Mouse (Mus musculus): Measurements from ENCODE around the gene Robo4. TPM values are rescaled to one million over a fixed set of nuclear protein-coding genes. Genes with fewer than 3 reads are reported as not detected.

Robo4 gene
- total and polyA plus RNA-seq, 2 experiments from 2014 or later: 10.2 to 44.2 TPM

GRCm38 (mm10) chr9:37402501-37402900, 804 bp downstream of the Robo4 start:
- Histone ChIP-seq H3K9ac (replicated peaks; ENCODE audit: low read depth, low read length) (peak overlapping the region; percentile 14), H3K4me2 (ENCODE audit: low read depth, low read length) (peak overlapping the region; percentile 49), H3K4me1 (ENCODE audit: control insufficient read depth, insufficient read depth) (no peaks in the 10 kb centered on the region; the same call in 1 of the 2 replicates), H3K27ac (ENCODE audit: low read depth) (peak overlapping the region; percentile 72), H3K4me3 (ENCODE audit: low read depth, low read length) (peak overlapping the region; percentile 32), H3K27me3 (ENCODE audit: control insufficient read depth, insufficient read depth, low read length) (no peaks in the 10 kb centered on the region), H3K36me3 (replicated peaks; ENCODE audit: control insufficient read depth, insufficient read depth, low read length) (no peaks in the 10 kb centered on the region), H3K9me3 (replicated peaks; ENCODE audit: control insufficient read depth, low read length) (no peaks in the 10 kb centered on the region)
- DNase-seq (ENCODE audit: low spot score) (no peak), ATAC-seq (ENCODE audit: insufficient read depth, low read depth) (no peak; the same call in 1 of the 2 replicates)
- 70% methylated on average over 7 of the region's 7 CpGs for WGBS
- TF ChIP-seq EP300 (IDR thresholded peaks at IDR 0.05; ENCODE audit: low read depth) (no peak), CTCF (IDR thresholded peaks at IDR 0.05; ENCODE audit: low read depth) (no peak)

- Histone ChIP-seq H3K9ac (replicated peaks; ENCODE audit: low read depth, low read length) (peak overlapping the region; percentile 14; the same call in 1 of the 2 replicates), H3K4me3 (ENCODE audit: low read depth, low read length) (peak overlapping the region; percentile 32), H3K9me3 (replicated peaks; ENCODE audit: control insufficient read depth, low read length) (no peaks in the 10 kb centered on the region), H3K27me3 (ENCODE audit: control insufficient read depth, insufficient read depth, low read length) (no peaks in the 10 kb centered on the region), H3K36me3 (replicated peaks; ENCODE audit: control insufficient read depth, insufficient read depth, low read length) (no peaks in the 10 kb centered on the region), H3K4me1 (ENCODE audit: control insufficient read depth, insufficient read depth) (no peaks in the 10 kb centered on the region; the same call in 1 of the 2 replicates), H3K4me2 (ENCODE audit: low read depth, low read length) (peak overlapping the region; percentile 49), H3K27ac (ENCODE audit: low read depth) (no peak overlapping the region)
- WGBS: 73% methylated on average over 7 of the region's 7 CpGs
- no peak for TF ChIP-seq CTCF (IDR thresholded peaks at IDR 0.05; ENCODE audit: low read depth)
- TF ChIP-seq EP300 (IDR thresholded peaks at IDR 0.05; ENCODE audit: low read depth): no peak
- no peak for ATAC-seq (ENCODE audit: insufficient read depth, low read depth)
- no peak for DNase-seq (ENCODE audit: low spot score)
Observed at GRCm38 (mm10) chr9:37403011-37403410, 1.3 kb downstream of the Robo4 start.

- no peak overlapping the region for H3K27ac ChIP-seq (ENCODE audit: low read depth)
Observed at GRCm38 (mm10) chr9:37406372-37406771, 4.7 kb downstream of the Robo4 start.

GRCm38 (mm10) chr9:37407850-37408502, 6.3 kb downstream of the Robo4 start:
- Histone ChIP-seq H3K9me3 (replicated peaks; ENCODE audit: control insufficient read depth, low read length) (no peaks in the 10 kb centered on the region), H3K36me3 (replicated peaks; ENCODE audit: control insufficient read depth, insufficient read depth, low read length) (0 out of 2 replicates have a peak, but pooled peaks cover 8% of the 10 kb centered on the region), H3K9ac (replicated peaks; ENCODE audit: low read depth, low read length) (no peak overlapping the region), H3K4me2 (ENCODE audit: low read depth, low read length) (no peak overlapping the region), H3K27ac (ENCODE audit: low read depth) (no peak overlapping the region), H3K4me3 (ENCODE audit: low read depth, low read length) (no peak overlapping the region), H3K4me1 (ENCODE audit: control insufficient read depth, insufficient read depth) (peaks cover 8% of the 10 kb centered on the region), H3K27me3 (ENCODE audit: control insufficient read depth, insufficient read depth, low read length) (no peaks in the 10 kb centered on the region)
- peak; percentile 53 for TF ChIP-seq CTCF (IDR thresholded peaks at IDR 0.05; ENCODE audit: low read depth)
- no peak for TF ChIP-seq EP300 (IDR thresholded peaks at IDR 0.05; ENCODE audit: low read depth)
- DNase-seq (ENCODE audit: low spot score) (peak; percentile 30), ATAC-seq (ENCODE audit: insufficient read depth, low read depth) (peak; percentile 45; the same call in 1 of the 2 replicates)
- WGBS: 27% methylated on average over 19 of the region's 19 CpGs

More at GRCm38 (mm10) chr9:37406372-37406771, 4.7 kb downstream of the Robo4 start:
- Histone ChIP-seq H3K4me2 (ENCODE audit: low read depth, low read length) (no peak overlapping the region), H3K4me1 (ENCODE audit: control insufficient read depth, insufficient read depth) (peaks cover 8% of the 10 kb centered on the region), H3K9me3 (replicated peaks; ENCODE audit: control insufficient read depth, low read length) (no peaks in the 10 kb centered on the region), H3K27me3 (ENCODE audit: control insufficient read depth, insufficient read depth, low read length) (no peaks in the 10 kb centered on the region), H3K36me3 (replicated peaks; ENCODE audit: control insufficient read depth, insufficient read depth, low read length) (no peaks in the 10 kb centered on the region), H3K4me3 (ENCODE audit: low read depth, low read length) (no peak overlapping the region), H3K9ac (replicated peaks; ENCODE audit: low read depth, low read length) (no peak overlapping the region)
- TF ChIP-seq EP300 (IDR thresholded peaks at IDR 0.05; ENCODE audit: low read depth) (no peak), CTCF (IDR thresholded peaks at IDR 0.05; ENCODE audit: low read depth) (peak; percentile 82)
- ATAC-seq (ENCODE audit: insufficient read depth, low read depth) (no peak), DNase-seq (ENCODE audit: low spot score) (no peak)
- WGBS: 0% methylated on average over 1 of the region's 1 CpGs

- Histone ChIP-seq H3K4me1 (ENCODE audit: control insufficient read depth, insufficient read depth) (peaks cover 8% of the 10 kb centered on the region), H3K27me3 (ENCODE audit: control insufficient read depth, insufficient read depth, low read length) (no peaks in the 10 kb centered on the region), H3K27ac (ENCODE audit: low read depth) (peak overlapping the region; percentile 60), H3K36me3 (replicated peaks; ENCODE audit: control insufficient read depth, insufficient read depth, low read length) (peaks cover 12% of the 10 kb centered on the region; the same call in 1 of the 2 replicates), H3K4me3 (ENCODE audit: low read depth, low read length) (no peak overlapping the region), H3K9ac (replicated peaks; ENCODE audit: low read depth, low read length) (no peak overlapping the region), H3K9me3 (replicated peaks; ENCODE audit: control insufficient read depth, low read length) (no peaks in the 10 kb centered on the region), H3K4me2 (ENCODE audit: low read depth, low read length) (peak overlapping the region; percentile 3; the same call in 1 of the 2 replicates)
- TF ChIP-seq EP300 (IDR thresholded peaks at IDR 0.05; ENCODE audit: low read depth) (no peak), CTCF (IDR thresholded peaks at IDR 0.05; ENCODE audit: low read depth) (no peak)
- WGBS: 46% methylated on average over 8 of the region's 8 CpGs
- ATAC-seq (ENCODE audit: insufficient read depth, low read depth) (peak; percentile 62; the same call in 1 of the 2 replicates), DNase-seq (ENCODE audit: low spot score) (peak; percentile 60)
Observed at GRCm38 (mm10) chr9:37409698-37410445, 8.2 kb downstream of the Robo4 start.
